Mouse (Mus musculus) embryonic facial prominence, embryonic 14.5 days (tissue): Measurements from ENCODE around the gene Ank2. TPM values are rescaled to one million over a fixed set of nuclear protein-coding genes. Genes with fewer than 3 reads are reported as not detected.

ENCODE experiments used
- ATAC-seq: fragments of 200-750 bp; cut with Nextera tagmentation; 2 replicates; pipeline ENCODE4 v1.8.0; 2017; ENCODE audit warnings: low read depth, moderate number of reproducible peaks, moderate TSS enrichment
- DNase-seq: peaks from one replicate; pipeline ENCODE4 v3.0.0-alpha.2; 2015; ENCODE audit warnings: low spot score
- H3K27ac ChIP-seq: fragments of 300-500 bp; sonication (generic); replicated peaks from 2 replicates; pipeline ENCODE4 v1.5.1; 2014; ENCODE audit warnings: low read depth, mild to moderate bottlenecking, low read length, moderate library complexity
- H3K27me3 ChIP-seq: fragments of 300-500 bp; sonication (generic); replicated peaks from 2 replicates; pipeline ENCODE4 v1.6.1; 2014; ENCODE audit warnings: low read length; ENCODE audit not compliant: control insufficient read depth, insufficient read depth
- H3K36me3 ChIP-seq: fragments of 300-500 bp; sonication (generic); 2 replicates; pipeline ENCODE4 v1.6.1; 2014; ENCODE audit warnings: low read length, mixed read lengths; ENCODE audit not compliant: control insufficient read depth, insufficient read depth
- H3K4me1 ChIP-seq: fragments of 300-500 bp; sonication (generic); 2 replicates; pipeline ENCODE4 v1.6.1; 2014; ENCODE audit warnings: antibody characterized with exemption, low read length; ENCODE audit not compliant: control insufficient read depth, insufficient read depth
- H3K4me2 ChIP-seq: fragments of 300-500 bp; sonication (generic); 2 replicates; pipeline ENCODE4 v1.6.1; 2014; ENCODE audit warnings: low read depth, mild to moderate bottlenecking, low read length, moderate library complexity, mixed read lengths
- H3K4me3 ChIP-seq: fragments of 300-500 bp; sonication (generic); 2 replicates; pipeline ENCODE4 v1.5.1; 2014; ENCODE audit warnings: low read depth, mild to moderate bottlenecking, low read length
- H3K9ac ChIP-seq: fragments of 300-500 bp; sonication (generic); 2 replicates; pipeline ENCODE4 v1.6.1; 2014; ENCODE audit warnings: low read depth, mild to moderate bottlenecking, low read length, moderate library complexity, mixed read lengths
- H3K9me3 ChIP-seq: fragments of 300-500 bp; sonication (generic); 2 replicates; pipeline ENCODE4 v1.6.1; 2016; ENCODE audit warnings: low read length; ENCODE audit not compliant: control insufficient read depth
- WGBS: fragments of 180-500 bp; shearing (Covaris S2); extraction: QIAGEN DNeasy Blood & Tissue Kit; methylation state at CpG from one replicate; pipeline ENCODE4 v1.1.7; 2014; 5-methylcytosine and 5-hydroxymethylcytosine counted together
- polyA plus RNA-seq: library from polyadenylated mRNA; unstranded; fragments of >200 nt; fragmentation: Nextera tagmentation; extraction: Ambion mirVana; gene quantifications from 2 replicates; pipeline ENCODE4 v1.2.1, GENCODE M21; 2014

Gene Ank2
- polyA plus RNA-seq, 1 experiment from 2014 or later = 48.3 TPM

GRCm38 (mm10) chr3:127463816-127464480 is 35.2 kb downstream of the Ank2 start:
- DNase-seq (peak; percentile 11), ATAC-seq (no peak)
- peaks cover 8% of the 10 kb centered on the region for H3K27me3 ChIP-seq
- H3K27ac ChIP-seq = no peak overlapping the region
- no peak overlapping the region for H3K4me3 ChIP-seq
- H3K9me3 ChIP-seq = no peaks in the 10 kb centered on the region
- H3K9ac ChIP-seq = no peak overlapping the region
- no peak overlapping the region for H3K4me2 ChIP-seq
- 29% methylated on average over 14 of the region's 14 CpGs for WGBS
- no peaks in the 10 kb centered on the region for H3K36me3 ChIP-seq
- H3K4me1 ChIP-seq = no peaks in the 10 kb centered on the region

- H3K4me2 ChIP-seq = no peak overlapping the region
- DNase-seq (no peak), ATAC-seq (no peak)
- 35% methylated on average over 9 of the region's 9 CpGs for WGBS
- no peak overlapping the region for H3K9ac ChIP-seq
- no peak overlapping the region for H3K4me3 ChIP-seq
- H3K4me1 ChIP-seq = no peaks in the 10 kb centered on the region
- no peaks in the 10 kb centered on the region for H3K9me3 ChIP-seq
- H3K27ac ChIP-seq = no peak overlapping the region
- H3K36me3 ChIP-seq = no peaks in the 10 kb centered on the region
- H3K27me3 ChIP-seq = peaks cover 8% of the 10 kb centered on the region
Observed at GRCm38 (mm10) chr3:127463165-127463564, 36.0 kb downstream of the Ank2 start.

GRCm38 (mm10) chr3:127462413-127462812 is 36.7 kb downstream of the Ank2 start:
- Histone ChIP-seq H3K9me3 (no peaks in the 10 kb centered on the region), H3K9ac (no peak overlapping the region), H3K4me3 (no peak overlapping the region), H3K4me1 (no peaks in the 10 kb centered on the region), H3K36me3 (no peaks in the 10 kb centered on the region), H3K27me3 (peaks cover 8% of the 10 kb centered on the region), H3K27ac (no peak overlapping the region), H3K4me2 (no peak overlapping the region)
- no peak for DNase-seq
- no peak for ATAC-seq
- 73% methylated on average over 6 of the region's 6 CpGs for WGBS

- H3K36me3 ChIP-seq = no peaks in the 10 kb centered on the region
- H3K4me2 ChIP-seq = no peak overlapping the region
- no peak overlapping the region for H3K9ac ChIP-seq
- 59% methylated on average over 11 of the region's 11 CpGs for WGBS
- H3K4me3 ChIP-seq = no peak overlapping the region
- H3K27me3 ChIP-seq = peaks cover 8% of the 10 kb centered on the region
- peak; percentile 10 for DNase-seq
- H3K27ac ChIP-seq = no peak overlapping the region
- no peaks in the 10 kb centered on the region for H3K9me3 ChIP-seq
- H3K4me1 ChIP-seq = no peaks in the 10 kb centered on the region
- ATAC-seq = no peak
Observed at GRCm38 (mm10) chr3:127460891-127461437, 38.2 kb downstream of the Ank2 start.

- H3K27ac ChIP-seq = no peak overlapping the region
- ATAC-seq (no peak), DNase-seq (no peak)
- H3K27me3 ChIP-seq = peaks cover 8% of the 10 kb centered on the region
- H3K9ac ChIP-seq = no peak overlapping the region
- H3K4me2 ChIP-seq = no peak overlapping the region
- H3K4me1 ChIP-seq = no peaks in the 10 kb centered on the region
- no peak overlapping the region for H3K4me3 ChIP-seq
- 17% methylated on average over 3 of the region's 3 CpGs for WGBS
- H3K36me3 ChIP-seq = no peaks in the 10 kb centered on the region
- no peaks in the 10 kb centered on the region for H3K9me3 ChIP-seq
Observed at GRCm38 (mm10) chr3:127459858-127460257, 39.3 kb downstream of the Ank2 start.

GRCm38 (mm10) chr3:127458925-127459324 is 40.2 kb downstream of the Ank2 start:
- Histone ChIP-seq H3K36me3 (no peaks in the 10 kb centered on the region), H3K9ac (no peak overlapping the region), H3K4me2 (no peak overlapping the region), H3K27me3 (peaks cover 7% of the 10 kb centered on the region), H3K4me1 (no peaks in the 10 kb centered on the region), H3K9me3 (no peaks in the 10 kb centered on the region), H3K4me3 (no peak overlapping the region), H3K27ac (no peak overlapping the region)
- 33% methylated on average over 11 of the region's 11 CpGs for WGBS
- no peak for ATAC-seq
- no peak for DNase-seq

- H3K4me2 ChIP-seq = no peak overlapping the region
- peaks cover 2% of the 10 kb centered on the region; the same call in 1 of the 2 replicates for H3K27me3 ChIP-seq
- no peak overlapping the region for H3K4me3 ChIP-seq
- 29% methylated on average over 6 of the region's 6 CpGs for WGBS
- DNase-seq (no peak), ATAC-seq (no peak)
- no peaks in the 10 kb centered on the region for H3K36me3 ChIP-seq
- no peak overlapping the region for H3K27ac ChIP-seq
- no peaks in the 10 kb centered on the region for H3K9me3 ChIP-seq
- no peaks in the 10 kb centered on the region for H3K4me1 ChIP-seq
- H3K9ac ChIP-seq = no peak overlapping the region
Observed at GRCm38 (mm10) chr3:127458420-127458798, 40.7 kb downstream of the Ank2 start.

- WGBS = 41% methylated on average over 5 of the region's 5 CpGs
Observed at GRCm38 (mm10) chr3:127457761-127458419, 41.3 kb downstream of the Ank2 start.

More at GRCm38 (mm10) chr3:127457761-127458419, 41.3 kb downstream of the Ank2 start:
- H3K9me3 ChIP-seq = no peaks in the 10 kb centered on the region
- no peaks in the 10 kb centered on the region for H3K27me3 ChIP-seq
- H3K4me1 ChIP-seq = no peaks in the 10 kb centered on the region
- H3K9ac ChIP-seq = no peak overlapping the region
- no peak overlapping the region for H3K4me2 ChIP-seq
- H3K4me3 ChIP-seq = no peak overlapping the region
- peak; percentile 55 for DNase-seq
- no peaks in the 10 kb centered on the region for H3K36me3 ChIP-seq
- peak; percentile 86 for ATAC-seq
- no peak overlapping the region for H3K27ac ChIP-seq
